Mouse (Mus musculus) hindbrain, embryonic 13.5 days (tissue): Measurements from ENCODE around the gene Washc3. TPM values are rescaled to one million over a fixed set of nuclear protein-coding genes. Genes with fewer than 3 reads are reported as not detected.

ENCODE experiments used
- ATAC-seq: fragments of 200-750 bp; cut with Nextera tagmentation; 2 replicates; pipeline ENCODE4 v1.8.0; 2017; ENCODE audit warnings: moderate TSS enrichment; ENCODE audit not compliant: low FRiP score
- H3K27ac ChIP-seq: fragments of 300-500 bp; sonication (generic); 2 replicates; pipeline ENCODE4 v1.5.1; 2015; ENCODE audit warnings: inconsistent platforms, mild to moderate bottlenecking, moderate library complexity
- H3K27me3 ChIP-seq: fragments of 300-500 bp; sonication (generic); 2 replicates; pipeline ENCODE4 v1.6.1; 2015; ENCODE audit warnings: mild to moderate bottlenecking, inconsistent platforms
- H3K36me3 ChIP-seq: fragments of 300-500 bp; sonication (generic); 2 replicates; pipeline ENCODE4 v1.6.1; 2015; ENCODE audit warnings: mild to moderate bottlenecking, inconsistent platforms
- H3K4me1 ChIP-seq: fragments of 300-500 bp; sonication (generic); replicated peaks from 2 replicates; pipeline ENCODE4 v1.6.1; 2015; ENCODE audit warnings: inconsistent platforms
- H3K4me2 ChIP-seq: fragments of 300-500 bp; sonication (generic); 2 replicates; pipeline ENCODE4 v1.6.1; 2015; ENCODE audit warnings: inconsistent platforms, mild to moderate bottlenecking, moderate library complexity
- H3K4me3 ChIP-seq: fragments of 300-500 bp; sonication (generic); 2 replicates; pipeline ENCODE4 v1.5.1; 2015; ENCODE audit warnings: mild to moderate bottlenecking, inconsistent platforms
- H3K9ac ChIP-seq: fragments of 300-500 bp; sonication (generic); 2 replicates; pipeline ENCODE4 v1.6.1; 2015; ENCODE audit warnings: mild to moderate bottlenecking, inconsistent platforms
- H3K9me3 ChIP-seq: fragments of 300-500 bp; sonication (generic); 2 replicates; pipeline ENCODE4 v1.6.1; 2016; ENCODE audit warnings: inconsistent platforms
- WGBS: fragments of 180-500 bp; shearing (Covaris S2); methylation state at CpG from one replicate; pipeline ENCODE4 v1.1.7; 2015; 5-methylcytosine and 5-hydroxymethylcytosine counted together
- polyA plus RNA-seq: library from polyadenylated mRNA; unstranded; fragments of >200 nt; fragmentation: Nextera tagmentation; extraction: Ambion mirVana; gene quantifications from 2 replicates; pipeline ENCODE4 v1.2.1, GENCODE M21; 2015

Gene Washc3
- polyA plus RNA-seq, 1 experiment from 2014 or later, result 42.0 TPM

DNA sequence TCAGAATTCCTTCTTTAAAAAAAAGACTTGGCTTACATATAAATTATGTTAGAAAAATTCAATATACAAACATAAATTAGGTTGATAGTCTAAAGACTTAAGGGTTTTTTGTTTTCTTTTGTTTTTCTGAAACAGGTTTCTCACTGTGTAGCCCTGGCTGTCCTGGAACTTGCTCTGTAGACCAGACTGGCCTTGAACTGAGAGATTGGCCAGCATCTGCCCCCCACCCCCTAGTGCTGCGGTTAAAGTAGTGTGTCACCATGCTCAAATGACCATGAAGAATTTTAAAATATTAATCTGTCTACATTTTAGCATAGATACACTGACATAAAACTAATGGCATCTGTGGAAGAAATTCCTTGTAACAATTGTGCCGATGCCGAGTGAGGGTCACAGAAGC, 17.3 kb downstream of the Washc3 start:
- no peak overlapping the region for H3K4me3 ChIP-seq
- no peak overlapping the region for H3K27ac ChIP-seq
- H3K9ac ChIP-seq, result no peak overlapping the region
- peaks cover 33% of the 10 kb centered on the region for H3K36me3 ChIP-seq
- WGBS, result 96% methylated on average over 3 of the region's 3 CpGs
- H3K27me3 ChIP-seq, result no peaks in the 10 kb centered on the region
- ATAC-seq, result no peak
- no peaks in the 10 kb centered on the region for H3K9me3 ChIP-seq
- no peaks in the 10 kb centered on the region for H3K4me1 ChIP-seq
- no peak overlapping the region for H3K4me2 ChIP-seq

DNA sequence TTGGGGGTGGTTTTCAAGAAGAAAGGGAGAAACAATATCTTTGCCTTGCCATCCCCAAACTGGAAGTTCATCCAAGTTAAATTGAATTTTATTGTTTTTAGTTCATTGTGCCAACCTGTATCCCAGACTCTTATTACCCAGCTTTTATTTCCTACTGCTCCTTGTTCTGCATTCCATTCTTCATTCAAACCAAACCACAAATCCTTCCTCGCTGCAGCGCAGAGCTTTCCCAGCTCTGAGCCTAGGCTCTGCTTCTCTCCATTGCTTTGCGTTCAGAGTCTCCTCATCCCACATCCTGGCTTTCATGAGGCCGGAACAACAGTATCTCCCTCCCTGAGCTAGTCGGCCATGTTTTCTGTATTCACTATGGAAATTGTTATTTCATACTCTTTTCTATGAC, 20.8 kb downstream of the Washc3 start:
- Histone ChIP-seq H3K27me3 (no peaks in the 10 kb centered on the region), H3K36me3 (peaks cover 43% of the 10 kb centered on the region), H3K9ac (no peak overlapping the region), H3K4me2 (no peak overlapping the region), H3K27ac (no peak overlapping the region), H3K4me3 (no peak overlapping the region), H3K4me1 (no peaks in the 10 kb centered on the region), H3K9me3 (no peaks in the 10 kb centered on the region)
- 92% methylated on average over 5 of the region's 5 CpGs for WGBS
- no peak for ATAC-seq

DNA sequence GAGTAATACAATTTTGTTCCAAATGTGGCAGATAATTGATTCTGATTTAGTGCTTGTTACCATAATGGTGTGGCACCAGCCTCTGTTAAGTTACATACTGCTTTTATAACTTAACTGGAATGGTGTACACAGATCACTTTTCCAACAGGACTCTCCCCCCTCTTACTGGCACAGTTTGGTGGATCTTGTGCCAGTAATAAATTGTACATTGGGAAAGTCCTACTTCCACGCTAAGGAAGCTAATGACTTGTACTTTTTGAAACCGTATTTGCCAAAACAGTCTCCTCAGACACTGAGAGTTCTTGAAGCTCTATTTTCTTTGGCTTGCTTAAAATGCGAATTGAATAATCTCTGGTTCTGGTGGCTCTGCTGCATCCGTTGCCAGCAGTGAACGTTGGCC, 24.5 kb downstream of the Washc3 start:
- no peaks in the 10 kb centered on the region for H3K27me3 ChIP-seq
- ATAC-seq, result no peak
- peaks cover 35% of the 10 kb centered on the region for H3K36me3 ChIP-seq
- H3K27ac ChIP-seq, result no peak overlapping the region
- H3K4me1 ChIP-seq, result no peaks in the 10 kb centered on the region
- 94% methylated on average over 5 of the region's 5 CpGs for WGBS
- H3K9ac ChIP-seq, result no peak overlapping the region
- no peak overlapping the region for H3K4me3 ChIP-seq
- H3K9me3 ChIP-seq, result no peaks in the 10 kb centered on the region
- H3K4me2 ChIP-seq, result no peak overlapping the region

DNA sequence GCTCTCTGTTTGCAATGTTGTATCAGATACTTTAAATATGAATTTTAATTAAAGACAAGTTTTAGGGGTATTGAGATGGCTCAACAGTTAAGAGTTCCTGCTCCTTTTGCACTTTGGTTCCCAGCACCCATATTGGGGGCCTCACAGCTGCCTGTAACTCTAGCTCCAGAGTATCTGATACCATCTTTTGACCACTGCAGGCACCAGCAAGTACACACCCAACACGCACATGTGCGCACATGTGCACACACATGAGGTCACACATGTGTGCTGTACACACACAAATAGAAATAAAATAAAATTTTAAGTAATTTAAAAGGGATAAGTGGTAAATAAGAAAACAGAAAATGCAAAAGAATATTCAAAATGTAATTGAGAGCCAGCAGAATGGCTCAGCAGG, 27.1 kb downstream of the Washc3 start:
- no peak overlapping the region for H3K4me3 ChIP-seq
- peaks cover 24% of the 10 kb centered on the region for H3K36me3 ChIP-seq
- H3K27me3 ChIP-seq, result no peaks in the 10 kb centered on the region
- no peak overlapping the region for H3K9ac ChIP-seq
- WGBS, result 100% methylated on average over 2 of the region's 2 CpGs
- no peaks in the 10 kb centered on the region for H3K4me1 ChIP-seq
- ATAC-seq, result no peak
- no peaks in the 10 kb centered on the region for H3K9me3 ChIP-seq
- H3K4me2 ChIP-seq, result no peak overlapping the region
- no peak overlapping the region for H3K27ac ChIP-seq

DNA sequence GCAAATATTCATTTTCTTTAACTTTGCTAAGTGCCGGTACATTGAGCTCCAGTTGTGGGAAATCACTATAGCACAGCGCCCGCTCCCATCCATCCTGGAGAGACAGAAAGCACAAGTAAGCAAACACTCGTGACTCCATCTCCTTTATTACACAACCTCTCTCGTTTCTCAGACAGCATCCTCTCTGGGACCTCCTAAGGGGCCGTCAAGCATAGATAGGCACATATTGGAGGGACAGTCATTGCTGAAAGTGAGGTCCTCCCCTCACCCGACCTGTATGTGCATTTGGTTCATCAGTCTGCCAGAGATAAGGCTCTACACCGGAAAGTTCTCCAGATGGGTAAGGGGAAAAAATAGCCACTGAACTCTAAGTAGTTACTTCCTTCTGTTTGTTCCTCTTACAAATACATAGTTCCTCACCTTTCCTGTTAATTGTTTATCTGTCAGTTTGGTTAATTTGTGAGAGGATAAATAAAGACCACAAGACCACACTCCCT, 27.7 kb downstream of the Washc3 start:
- H3K9ac ChIP-seq, result no peak overlapping the region
- H3K4me3 ChIP-seq, result no peak overlapping the region
- ATAC-seq, result no peak
- no peaks in the 10 kb centered on the region for H3K4me1 ChIP-seq
- H3K36me3 ChIP-seq, result peaks cover 21% of the 10 kb centered on the region; the same call in 1 of the 2 replicates
- 86% methylated on average over 8 of the region's 8 CpGs for WGBS
- H3K9me3 ChIP-seq, result no peaks in the 10 kb centered on the region
- no peak overlapping the region for H3K4me2 ChIP-seq
- no peaks in the 10 kb centered on the region for H3K27me3 ChIP-seq
- H3K27ac ChIP-seq, result no peak overlapping the region

DNA sequence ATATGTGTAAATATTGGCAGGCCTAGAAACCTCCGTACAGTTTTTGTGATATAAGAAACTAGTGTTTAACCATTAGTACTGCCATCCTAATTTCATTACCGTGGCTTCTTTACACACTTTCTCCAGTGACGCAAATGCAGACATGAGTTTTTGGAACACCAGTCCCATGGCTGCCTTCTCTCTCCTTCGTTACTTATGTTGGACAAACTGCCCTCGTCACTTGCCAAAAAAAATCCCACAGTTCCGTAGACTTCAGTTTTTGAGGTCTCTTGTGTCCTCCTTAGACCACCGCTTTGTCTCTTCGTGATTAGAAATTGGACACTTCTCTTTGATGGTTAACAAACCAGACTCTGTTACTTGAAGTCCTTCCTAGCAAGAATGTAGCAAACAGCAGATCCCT, 30.8 kb downstream of the Washc3 start:
- Histone ChIP-seq H3K9ac (no peak overlapping the region), H3K27me3 (no peaks in the 10 kb centered on the region), H3K36me3 (peaks cover 21% of the 10 kb centered on the region), H3K4me1 (no peaks in the 10 kb centered on the region), H3K9me3 (no peaks in the 10 kb centered on the region), H3K4me2 (no peak overlapping the region), H3K27ac (no peak overlapping the region), H3K4me3 (no peak overlapping the region)
- WGBS, result 88% methylated on average over 8 of the region's 8 CpGs
- ATAC-seq, result no peak

DNA sequence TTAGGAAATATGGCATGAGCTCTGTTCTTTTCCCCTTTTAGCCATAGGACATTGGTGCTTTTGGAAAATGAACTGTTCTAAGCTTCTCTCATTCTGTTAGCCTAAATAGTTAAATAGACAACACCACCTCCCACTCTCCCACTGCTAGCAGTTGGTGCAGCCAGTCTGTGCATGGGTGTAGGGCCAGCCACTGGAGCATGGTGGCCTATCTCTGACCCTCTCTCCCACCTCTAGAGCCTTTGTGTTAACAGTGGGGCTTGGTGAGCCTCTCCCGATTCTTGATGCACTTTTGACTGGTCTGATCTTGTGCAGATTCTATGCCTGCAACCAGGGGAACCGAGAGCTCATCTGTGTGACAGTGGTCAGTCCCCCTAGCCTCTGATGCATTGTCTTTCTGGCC, 31.9 kb downstream of the Washc3 start:
- no peak for ATAC-seq
- Histone ChIP-seq H3K4me2 (no peak overlapping the region), H3K4me3 (no peak overlapping the region), H3K9me3 (no peaks in the 10 kb centered on the region), H3K4me1 (no peaks in the 10 kb centered on the region), H3K27ac (no peak overlapping the region), H3K9ac (no peak overlapping the region), H3K36me3 (peaks cover 25% of the 10 kb centered on the region), H3K27me3 (no peaks in the 10 kb centered on the region)
- 68% methylated on average over 2 of the region's 2 CpGs for WGBS

DNA sequence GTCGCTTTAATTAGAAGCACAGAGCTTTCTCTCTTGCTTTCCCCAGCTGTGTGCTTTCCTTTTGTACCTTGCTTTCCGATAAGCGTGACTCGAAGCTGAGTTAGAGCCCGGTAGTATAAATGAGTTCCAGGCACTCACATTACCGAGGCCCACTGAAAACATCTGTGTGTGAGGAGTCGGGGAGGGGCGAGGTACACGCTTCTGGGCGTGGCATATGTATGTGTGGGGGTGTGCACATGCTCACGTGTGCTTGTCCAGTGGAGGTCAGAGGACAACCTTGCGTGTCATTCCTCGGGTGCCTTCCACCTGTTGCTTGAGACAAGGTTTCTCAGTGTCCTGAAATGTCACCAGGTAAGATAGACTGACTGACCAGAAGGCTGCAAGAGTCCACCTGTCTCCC, 43.8 kb downstream of the Washc3 start:
- H3K9ac ChIP-seq, result no peak overlapping the region
- no peak for ATAC-seq
- no peak overlapping the region for H3K4me3 ChIP-seq
- no peak overlapping the region for H3K27ac ChIP-seq
- H3K27me3 ChIP-seq, result no peaks in the 10 kb centered on the region
- 93% methylated on average over 13 of the region's 13 CpGs for WGBS
- H3K9me3 ChIP-seq, result 0 out of 2 replicates have a peak, but pooled peaks cover 1% of the 10 kb centered on the region
- peaks cover 11% of the 10 kb centered on the region for H3K36me3 ChIP-seq
- no peak overlapping the region for H3K4me2 ChIP-seq
- H3K4me1 ChIP-seq, result no peaks in the 10 kb centered on the region

DNA sequence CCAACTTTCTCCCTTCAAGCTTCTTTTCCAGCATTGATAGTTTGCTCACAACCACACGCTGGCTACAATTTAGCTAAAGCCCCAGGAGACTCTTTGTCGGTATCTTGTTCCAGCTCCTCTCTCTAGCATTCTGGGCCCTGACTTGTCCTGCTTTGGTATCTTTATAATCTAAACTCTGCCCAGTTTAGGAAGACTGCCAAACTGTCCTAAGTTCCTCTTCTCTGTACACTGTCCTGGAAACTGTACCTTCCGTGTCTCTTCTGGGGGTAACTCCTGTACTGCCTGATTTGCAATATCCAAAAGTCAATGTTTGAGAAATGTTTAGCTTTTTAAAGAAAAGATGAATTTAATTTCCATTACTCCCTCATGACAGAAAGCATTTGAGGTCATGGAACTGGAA, 49.4 kb downstream of the Washc3 start:
- no peaks in the 10 kb centered on the region for H3K27me3 ChIP-seq
- H3K4me2 ChIP-seq, result no peak overlapping the region
- H3K27ac ChIP-seq, result no peak overlapping the region
- no peaks in the 10 kb centered on the region for H3K36me3 ChIP-seq
- no peak overlapping the region for H3K9ac ChIP-seq
- no peak for ATAC-seq
- no peaks in the 10 kb centered on the region for H3K4me1 ChIP-seq
- no peaks in the 10 kb centered on the region for H3K9me3 ChIP-seq
- H3K4me3 ChIP-seq, result no peak overlapping the region
- 88% methylated on average over 3 of the region's 3 CpGs for WGBS

DNA sequence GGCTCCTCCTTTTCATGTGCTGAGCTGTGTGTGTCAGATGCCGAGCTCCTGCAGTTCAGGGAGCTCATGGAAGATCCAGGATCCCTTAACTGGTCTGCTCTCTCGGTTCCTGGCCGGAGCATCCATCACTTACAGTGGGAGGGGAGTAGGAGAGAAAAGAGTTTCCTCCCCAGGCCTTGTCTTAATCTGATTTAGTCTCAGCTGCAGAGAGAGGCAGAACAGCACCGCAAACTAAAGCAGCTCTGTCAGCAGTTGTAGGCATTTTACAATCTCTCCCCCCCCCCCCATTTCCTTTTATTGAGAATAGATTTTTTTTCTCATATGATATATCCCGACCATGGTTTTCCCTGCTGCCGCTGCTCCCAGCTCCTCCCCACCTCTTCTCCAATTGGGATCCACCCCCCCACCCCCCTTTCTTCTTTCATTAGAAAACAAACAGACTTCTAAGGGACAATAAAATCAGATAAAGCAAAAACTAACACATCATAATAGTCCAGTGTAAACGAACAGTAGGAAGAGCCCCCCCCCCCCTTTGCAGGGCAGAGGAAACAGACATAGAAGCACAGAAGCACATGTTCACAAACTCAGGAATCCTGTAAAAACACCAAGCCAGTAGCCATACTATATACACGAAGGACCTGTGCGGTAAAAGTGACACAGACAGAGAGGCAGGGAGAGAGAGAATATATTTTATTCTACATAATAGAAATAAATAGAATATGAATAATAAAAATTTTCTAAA, 51.4 kb downstream of the Washc3 start:
- H3K4me3 ChIP-seq, result no peak overlapping the region
- H3K9ac ChIP-seq, result no peak overlapping the region
- no peak overlapping the region for H3K4me2 ChIP-seq
- 74% methylated on average over 9 of the region's 9 CpGs for WGBS
- H3K9me3 ChIP-seq, result no peaks in the 10 kb centered on the region
- no peaks in the 10 kb centered on the region for H3K36me3 ChIP-seq
- H3K27ac ChIP-seq, result no peak overlapping the region
- no peak for ATAC-seq
- no peaks in the 10 kb centered on the region for H3K27me3 ChIP-seq
- H3K4me1 ChIP-seq, result no peaks in the 10 kb centered on the region

DNA sequence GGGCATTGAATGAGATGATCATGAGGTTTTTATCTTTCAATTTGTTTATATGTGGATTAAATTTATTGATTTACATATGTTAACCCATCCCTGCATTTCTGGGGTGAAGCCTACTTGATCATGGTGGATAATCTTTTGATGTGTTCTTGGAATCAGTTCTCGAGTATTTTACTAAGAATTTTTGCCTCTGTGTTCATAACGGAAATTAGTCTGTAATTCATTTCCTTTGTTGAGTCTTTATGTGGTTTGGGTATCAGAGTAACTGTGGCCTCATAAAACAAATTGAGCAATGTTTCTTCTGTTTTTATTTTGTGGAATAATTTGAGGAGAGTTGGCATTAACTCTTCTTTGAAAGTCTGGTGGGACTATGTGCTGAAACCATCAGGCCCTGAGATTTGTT, 54.7 kb downstream of the Washc3 start:
- ATAC-seq, result no peak
- H3K27ac ChIP-seq, result no peak overlapping the region
- no peaks in the 10 kb centered on the region for H3K9me3 ChIP-seq
- no peak overlapping the region for H3K4me2 ChIP-seq
- H3K9ac ChIP-seq, result no peak overlapping the region
- H3K4me1 ChIP-seq, result no peaks in the 10 kb centered on the region
- 96% methylated on average over 2 of the region's 2 CpGs for WGBS
- H3K4me3 ChIP-seq, result no peak overlapping the region
- no peaks in the 10 kb centered on the region for H3K27me3 ChIP-seq
- no peaks in the 10 kb centered on the region for H3K36me3 ChIP-seq

DNA sequence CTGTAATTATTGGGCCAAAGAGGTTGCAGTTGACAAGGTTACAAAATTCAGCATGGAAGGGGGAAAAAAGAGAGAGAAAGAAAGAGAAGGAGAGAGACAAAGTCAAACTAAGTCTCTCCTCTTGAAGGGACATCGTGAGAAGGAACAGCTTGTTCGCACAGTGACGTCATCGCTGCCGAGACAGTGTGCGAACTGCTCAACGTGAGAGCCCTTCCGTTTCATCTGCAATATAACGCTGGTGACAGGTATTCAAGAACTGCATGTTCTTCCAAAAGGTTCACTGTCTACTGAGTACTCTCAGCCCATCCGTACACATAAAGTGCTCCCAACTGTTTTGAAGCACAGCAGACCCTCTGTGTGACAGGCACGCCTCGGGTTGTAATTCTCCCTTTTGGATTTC, 59.4 kb downstream of the Washc3 start:
- Histone ChIP-seq H3K4me2 (no peak overlapping the region), H3K4me3 (no peak overlapping the region), H3K4me1 (peaks cover 6% of the 10 kb centered on the region; the same call in 1 of the 2 replicates), H3K9me3 (no peaks in the 10 kb centered on the region), H3K27ac (no peak overlapping the region), H3K36me3 (no peaks in the 10 kb centered on the region), H3K27me3 (no peaks in the 10 kb centered on the region), H3K9ac (no peak overlapping the region)
- 90% methylated on average over 12 of the region's 12 CpGs for WGBS
- no peak for ATAC-seq

DNA sequence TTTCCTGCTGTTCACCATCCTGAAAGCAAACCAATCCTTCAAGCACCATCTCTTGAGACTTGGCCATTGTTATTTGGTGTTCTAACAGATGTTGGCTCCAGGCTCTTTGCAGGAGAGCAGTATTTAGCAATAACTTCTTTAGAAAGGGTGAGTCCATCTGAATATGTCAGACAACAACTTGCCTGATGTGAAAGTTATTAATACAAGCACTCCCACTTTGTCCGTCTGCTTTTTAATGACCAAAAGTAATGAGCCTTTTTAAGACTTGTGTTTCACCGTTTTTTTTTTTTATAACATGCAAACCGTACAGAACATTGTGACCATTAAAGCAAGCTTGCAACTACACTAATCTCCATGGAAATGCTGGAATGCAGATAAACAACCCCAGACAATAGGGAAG, 60.3 kb downstream of the Washc3 start:
- H3K9me3 ChIP-seq, result no peaks in the 10 kb centered on the region
- H3K36me3 ChIP-seq, result no peaks in the 10 kb centered on the region
- no peak overlapping the region for H3K4me2 ChIP-seq
- H3K27me3 ChIP-seq, result no peaks in the 10 kb centered on the region
- no peak overlapping the region for H3K27ac ChIP-seq
- WGBS, result 54% methylated on average over 3 of the region's 3 CpGs
- H3K4me3 ChIP-seq, result no peak overlapping the region
- no peak for ATAC-seq
- H3K4me1 ChIP-seq, result peaks cover 6% of the 10 kb centered on the region; the same call in 1 of the 2 replicates
- H3K9ac ChIP-seq, result no peak overlapping the region
